Mouse (Mus musculus): ENCODE data around the gene Gm29666. TPM values are rescaled to one million over a fixed set of nuclear protein-coding genes. Genes with fewer than 3 reads are reported as not detected.
A peak's percentile ranks its signal among the peaks of the same experiment; 100 is the strongest.

The Gm29666 gene
- polyA plus RNA-seq, 1 experiment from 2014 or later = 0.14 TPM

DNA sequence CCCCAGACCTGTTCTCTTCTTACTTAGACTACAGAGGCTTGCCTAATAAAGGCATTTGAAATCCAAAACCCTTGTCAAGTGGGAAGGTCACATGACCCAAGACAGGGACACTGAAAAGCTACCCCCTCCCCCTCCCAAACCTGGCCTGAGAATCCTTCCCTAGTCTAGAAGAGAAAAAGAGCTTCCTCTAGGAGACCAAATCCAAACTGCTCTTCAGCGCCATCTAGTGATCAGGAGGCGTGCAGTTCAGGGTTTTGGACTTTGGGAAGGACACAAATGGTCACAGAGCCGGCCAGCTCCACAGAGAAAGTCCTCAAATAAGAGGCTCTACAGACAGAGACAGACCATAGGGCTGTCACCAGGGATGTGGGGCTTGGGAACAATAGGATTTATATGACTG is 28.2 kb downstream of the Gm29666 start:
- no peak overlapping the region for H3K4me3 ChIP-seq (ENCODE audit: low read depth, low read length)
- H3K4me1 ChIP-seq (replicated peaks; ENCODE audit: control insufficient read depth, insufficient read depth, low read length) = no peaks in the 10 kb centered on the region
- no peak overlapping the region for H3K27ac ChIP-seq (ENCODE audit: low read depth, low read length)
- 4% methylated on average over 3 of the region's 3 CpGs for WGBS
- H3K9me3 ChIP-seq (ENCODE audit: control insufficient read depth) = no peaks in the 10 kb centered on the region
- peak; percentile 49; the same call in 1 of the 2 replicates for ATAC-seq
- no peak overlapping the region for H3K9ac ChIP-seq (ENCODE audit: low read depth, low read length)
- no peaks in the 10 kb centered on the region for H3K36me3 ChIP-seq (ENCODE audit: control insufficient read depth, insufficient read depth)
- peak; percentile 93 for TF ChIP-seq CTCF (IDR thresholded peaks at IDR 0.05; ENCODE audit: low read depth)
- H3K4me2 ChIP-seq (replicated peaks; ENCODE audit: low read depth) = no peak overlapping the region
- no peaks in the 10 kb centered on the region for H3K27me3 ChIP-seq (replicated peaks; ENCODE audit: control insufficient read depth, insufficient read depth, low read length)

GRCm38 (mm10) chr15:84891246-84891645 is 28.6 kb downstream of the Gm29666 start:
- no peak overlapping the region for H3K4me2 ChIP-seq (replicated peaks; ENCODE audit: low read depth)
- H3K4me3 ChIP-seq (ENCODE audit: low read depth, low read length) = no peak overlapping the region
- H3K27me3 ChIP-seq (replicated peaks; ENCODE audit: control insufficient read depth, insufficient read depth, low read length) = no peaks in the 10 kb centered on the region
- no peak for TF ChIP-seq CTCF (IDR thresholded peaks at IDR 0.05; ENCODE audit: low read depth)
- 50% methylated on average over 3 of the region's 3 CpGs for WGBS
- no peaks in the 10 kb centered on the region for H3K4me1 ChIP-seq (replicated peaks; ENCODE audit: control insufficient read depth, insufficient read depth, low read length)
- no peak for ATAC-seq
- H3K9ac ChIP-seq (ENCODE audit: low read depth, low read length) = no peak overlapping the region
- H3K27ac ChIP-seq (ENCODE audit: low read depth, low read length) = no peak overlapping the region
- no peaks in the 10 kb centered on the region for H3K36me3 ChIP-seq (ENCODE audit: control insufficient read depth, insufficient read depth)
- H3K9me3 ChIP-seq (ENCODE audit: control insufficient read depth) = no peaks in the 10 kb centered on the region

DNA sequence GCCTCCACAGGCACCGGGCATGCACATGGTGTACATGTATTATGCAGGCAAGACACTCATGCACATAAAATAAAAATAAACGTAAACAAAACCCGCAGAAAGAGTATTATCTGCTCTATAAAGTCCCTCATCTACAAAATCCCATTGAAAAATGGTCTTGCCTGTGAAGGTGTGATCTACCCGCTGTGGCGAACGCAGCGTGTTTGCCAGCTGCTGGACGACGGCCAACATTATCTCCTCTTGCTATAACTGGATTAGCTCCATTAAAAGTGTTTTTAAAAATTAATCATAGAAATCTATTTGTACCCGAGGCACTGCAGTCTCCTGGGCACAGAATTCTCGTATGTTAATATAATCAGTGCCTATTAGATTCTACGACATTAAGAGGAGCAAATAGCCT is 31.8 kb downstream of the Gm29666 start:
- no peak for TF ChIP-seq CTCF (IDR thresholded peaks at IDR 0.05; ENCODE audit: low read depth)
- WGBS = 68% methylated on average over 12 of the region's 12 CpGs
- no peak overlapping the region for H3K9ac ChIP-seq (ENCODE audit: low read depth, low read length)
- no peak for ATAC-seq
- no peaks in the 10 kb centered on the region for H3K27me3 ChIP-seq (replicated peaks; ENCODE audit: control insufficient read depth, insufficient read depth, low read length)
- no peaks in the 10 kb centered on the region for H3K4me1 ChIP-seq (replicated peaks; ENCODE audit: control insufficient read depth, insufficient read depth, low read length)
- H3K36me3 ChIP-seq (ENCODE audit: control insufficient read depth, insufficient read depth) = no peaks in the 10 kb centered on the region
- no peaks in the 10 kb centered on the region for H3K9me3 ChIP-seq (ENCODE audit: control insufficient read depth)
- no peak overlapping the region for H3K4me2 ChIP-seq (replicated peaks; ENCODE audit: low read depth)
- no peak overlapping the region for H3K27ac ChIP-seq (ENCODE audit: low read depth, low read length)
- no peak overlapping the region for H3K4me3 ChIP-seq (ENCODE audit: low read depth, low read length)

DNA sequence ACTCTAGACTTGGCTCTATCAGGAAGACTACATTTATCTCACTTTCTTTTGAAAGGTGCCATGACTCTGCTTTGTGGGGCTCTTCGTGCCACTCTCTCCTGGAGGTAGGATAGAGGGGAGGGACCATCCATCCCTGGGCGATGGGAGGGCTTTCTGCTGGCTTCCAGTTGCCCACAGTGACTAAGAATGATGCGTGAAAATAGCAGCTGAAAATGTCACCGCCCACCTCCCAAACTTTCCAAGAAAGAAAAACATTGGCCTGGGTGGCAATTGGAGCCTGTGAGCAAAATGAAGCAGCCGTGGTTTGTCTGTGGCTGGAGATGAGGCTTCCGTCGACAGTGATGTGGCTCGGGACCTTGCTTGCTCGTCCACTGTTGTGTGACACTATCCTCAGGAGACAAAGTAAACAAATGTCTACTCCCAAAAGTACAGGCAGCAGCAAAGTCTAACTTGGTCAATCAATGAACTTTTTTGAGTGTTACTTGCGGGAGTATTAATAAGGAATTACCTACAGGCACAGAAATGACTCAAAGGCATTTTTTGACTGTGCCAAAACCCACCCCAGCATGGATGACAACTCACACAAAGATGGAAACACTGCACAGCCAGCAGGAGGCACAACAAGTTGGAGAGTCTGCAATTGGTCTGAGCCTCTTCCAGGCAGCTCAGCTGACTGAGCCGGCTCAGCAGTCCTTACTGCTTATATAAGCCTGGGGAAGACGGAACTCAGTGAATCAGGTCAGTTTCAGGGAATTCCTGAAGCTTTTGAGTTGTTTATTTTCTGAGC is 42.6 kb downstream of the Gm29666 start:
- no peaks in the 10 kb centered on the region for H3K9me3 ChIP-seq (ENCODE audit: control insufficient read depth)

GRCm38 (mm10) chr15:84873867-84874266 is 46.0 kb downstream of the Gm29666 start:
- no peaks in the 10 kb centered on the region for H3K9me3 ChIP-seq (ENCODE audit: control insufficient read depth)
- no peak for TF ChIP-seq CTCF (IDR thresholded peaks at IDR 0.05; ENCODE audit: low read depth)
- WGBS = 69% methylated on average over 4 of the region's 4 CpGs

More for the DNA sequence above, 42.6 kb downstream of the Gm29666 start:
- ATAC-seq = no peak
- no peak overlapping the region for H3K4me2 ChIP-seq (replicated peaks; ENCODE audit: low read depth)
- TF ChIP-seq CTCF (IDR thresholded peaks at IDR 0.05; ENCODE audit: low read depth) = no peak
- no peaks in the 10 kb centered on the region for H3K4me1 ChIP-seq (replicated peaks; ENCODE audit: control insufficient read depth, insufficient read depth, low read length)
- WGBS = 77% methylated on average over 12 of the region's 12 CpGs
- H3K9ac ChIP-seq (ENCODE audit: low read depth, low read length) = no peak overlapping the region
- no peaks in the 10 kb centered on the region for H3K36me3 ChIP-seq (ENCODE audit: control insufficient read depth, insufficient read depth)
- H3K4me3 ChIP-seq (ENCODE audit: low read depth, low read length) = no peak overlapping the region
- H3K27me3 ChIP-seq (replicated peaks; ENCODE audit: control insufficient read depth, insufficient read depth, low read length) = no peaks in the 10 kb centered on the region
- no peak overlapping the region for H3K27ac ChIP-seq (ENCODE audit: low read depth, low read length)

GRCm38 (mm10) chr15:84873079-84873478 is 46.8 kb downstream of the Gm29666 start:
- ATAC-seq = no peak
- 80% methylated on average over 11 of the region's 11 CpGs for WGBS

More at GRCm38 (mm10) chr15:84873867-84874266, 46.0 kb downstream of the Gm29666 start:
- no peaks in the 10 kb centered on the region for H3K36me3 ChIP-seq (ENCODE audit: control insufficient read depth, insufficient read depth)
- H3K9ac ChIP-seq (ENCODE audit: low read depth, low read length) = no peak overlapping the region
- H3K27ac ChIP-seq (ENCODE audit: low read depth, low read length) = no peak overlapping the region
- no peak for ATAC-seq
- H3K27me3 ChIP-seq (replicated peaks; ENCODE audit: control insufficient read depth, insufficient read depth, low read length) = no peaks in the 10 kb centered on the region
- no peaks in the 10 kb centered on the region for H3K4me1 ChIP-seq (replicated peaks; ENCODE audit: control insufficient read depth, insufficient read depth, low read length)
- H3K4me2 ChIP-seq (replicated peaks; ENCODE audit: low read depth) = no peak overlapping the region
- no peak overlapping the region for H3K4me3 ChIP-seq (ENCODE audit: low read depth, low read length)

More at GRCm38 (mm10) chr15:84873079-84873478, 46.8 kb downstream of the Gm29666 start:
- Histone ChIP-seq H3K4me1 (replicated peaks; ENCODE audit: control insufficient read depth, insufficient read depth, low read length) (no peaks in the 10 kb centered on the region), H3K9ac (ENCODE audit: low read depth, low read length) (no peak overlapping the region), H3K4me2 (replicated peaks; ENCODE audit: low read depth) (no peak overlapping the region), H3K27me3 (replicated peaks; ENCODE audit: control insufficient read depth, insufficient read depth, low read length) (no peaks in the 10 kb centered on the region), H3K27ac (ENCODE audit: low read depth, low read length) (no peak overlapping the region), H3K36me3 (ENCODE audit: control insufficient read depth, insufficient read depth) (no peaks in the 10 kb centered on the region), H3K9me3 (ENCODE audit: control insufficient read depth) (no peaks in the 10 kb centered on the region), H3K4me3 (ENCODE audit: low read depth, low read length) (no peak overlapping the region)
- TF ChIP-seq CTCF (IDR thresholded peaks at IDR 0.05; ENCODE audit: low read depth) = no peak
